Mouse (Mus musculus): ENCODE measurements at regions not wholly inside any gene's neighbourhood (a gene's known extent, or its start where the extent isn't known, plus 50 kb on each side); places are given as distances from the start of the nearest gene placed in this dataset.

DNA sequence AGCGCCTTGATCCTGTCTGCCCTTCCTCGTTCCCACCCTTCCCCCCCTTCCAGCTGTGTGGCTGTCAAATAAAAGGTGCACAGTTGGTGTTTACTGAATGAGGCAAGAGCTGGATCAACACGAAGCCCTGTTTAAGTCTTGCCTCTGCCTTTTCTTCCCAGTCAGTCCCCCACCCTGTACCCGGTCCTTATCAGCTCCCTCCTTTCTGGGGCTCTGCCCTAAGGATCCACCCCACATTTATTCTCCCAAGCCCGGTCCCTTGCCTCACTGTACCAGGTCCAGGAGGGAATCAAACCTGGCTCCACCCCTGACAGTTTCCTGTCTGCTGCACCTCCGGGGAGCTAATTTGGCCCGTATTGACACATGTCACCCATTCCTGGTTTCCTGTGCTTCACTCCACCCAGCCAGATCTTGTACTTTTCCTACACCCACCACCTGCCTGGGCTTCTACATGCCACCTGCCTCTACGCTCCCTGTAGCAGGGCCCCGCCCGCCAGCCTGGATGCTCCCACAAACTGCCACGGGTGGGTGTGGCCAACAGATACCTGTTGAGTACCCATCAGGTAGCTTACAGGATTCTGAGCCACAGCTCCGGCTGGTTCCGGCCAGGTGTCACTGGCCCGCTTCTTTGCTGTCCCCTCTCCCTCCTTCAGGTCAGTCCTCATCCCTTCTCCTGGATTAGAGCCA lies 76.4 kb downstream of the Zfp169 start:
- DNase-seq (ENCODE audit: low read depth, low spot score) = no peak

Data from embryo, embryonic 11.5 days (tissue).